Mouse (Mus musculus): Measurements from ENCODE around the gene Gja5. TPM values are rescaled to one million over a fixed set of nuclear protein-coding genes. Genes with fewer than 3 reads are reported as not detected.

The Gja5 gene
- under 1 TPM in 1 of 2 experiments, not detected in 1; 0.06 TPM for polyA plus RNA-seq (2012; fragmentation: generic; extraction: Trizol)

DNA sequence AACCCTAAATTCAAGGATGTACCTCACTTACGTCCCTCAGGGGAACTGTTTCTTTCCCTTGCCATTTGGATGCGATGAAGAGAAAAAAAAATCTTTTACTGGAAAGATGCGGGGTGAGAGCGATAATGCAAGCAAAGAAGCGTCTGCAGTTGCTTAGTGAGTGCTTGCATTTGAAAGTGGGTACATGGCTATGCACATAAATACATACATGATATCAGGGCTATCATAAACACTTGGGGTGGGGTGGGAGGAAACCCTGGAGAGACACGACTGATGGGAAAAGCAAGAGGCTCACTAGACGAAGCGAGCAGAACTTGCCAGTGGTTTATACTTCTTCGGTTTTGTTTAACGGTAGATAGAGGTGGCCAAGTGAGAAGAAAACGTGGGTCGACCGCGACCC lies at the start of gene Gja5:
Gene Gja5, plus strand, starts transcription at position 301 of the 400 bp plus-strand sequence.

GRCm38 (mm10) chr3:96904851-96905541 lies 503 bp downstream of the Gja5 start, which contains the start of gene Gpr89:
Gpr89 (minus strand) TSS chr3:96905346.

DNA sequence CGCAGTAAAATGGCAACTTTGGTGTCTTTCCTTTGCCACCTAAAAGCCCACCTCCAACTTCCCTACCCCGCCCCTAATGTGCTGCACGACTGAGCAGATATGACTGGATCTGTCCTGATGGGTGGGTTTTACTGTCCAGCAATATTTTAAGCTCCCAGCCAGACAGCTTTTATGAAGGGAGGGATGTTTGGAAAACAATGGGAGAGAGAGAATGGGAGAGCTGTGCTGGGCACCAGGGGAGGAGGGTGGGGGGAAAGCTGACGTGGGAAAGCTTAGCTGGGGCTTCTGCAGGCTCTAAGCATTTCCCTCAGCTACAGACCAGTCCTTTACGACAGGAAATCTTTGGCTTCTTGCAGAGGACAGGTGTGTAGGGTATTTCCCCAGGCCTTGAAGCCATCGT lies 21.4 kb downstream of the Gja5 start, which contains the start of gene Gja8:
Gene Gja8, minus strand, starts transcription at position 101 of the 400 bp plus-strand sequence.

Other genes with a start within 250 kb of the Gja5 start
- under 1 TPM; 0.02 to 0.08 TPM for gene Ankrd35, start 234.6 kb upstream of the Gja5 start, polyA plus RNA-seq (2012; fragmentation: generic; extraction: Trizol)
- 10 to 100 TPM; 13.6 to 29.1 TPM for gene Pias3, start 208.3 kb upstream of the Gja5 start, polyA plus RNA-seq (2012; fragmentation: generic; extraction: Trizol)
- 1 to 10 TPM; 2.5 to 3.8 TPM for gene Nudt17, start 196.1 kb upstream of the Gja5 start, polyA plus RNA-seq (2012; fragmentation: generic; extraction: Trizol)
- gene Polr3c, start 177.1 kb upstream of the Gja5 start, polyA plus RNA-seq (2012; fragmentation: generic; extraction: Trizol), result 10 to 100 TPM; 22.2 to 31.1 TPM
- gene Rnf115, start 177.0 kb upstream of the Gja5 start, polyA plus RNA-seq (2012; fragmentation: generic; extraction: Trizol), result 1 to 10 TPM; 1.4 to 8.0 TPM
- not detected for gene Pdzk1, start 75.4 kb upstream of the Gja5 start, polyA plus RNA-seq (2012; fragmentation: generic; extraction: Trizol)
- under 1 TPM in 1 of 2 experiments, not detected in 1; 0.08 TPM for gene Cd160, start 75.3 kb upstream of the Gja5 start, polyA plus RNA-seq (2012; fragmentation: generic; extraction: Trizol)
- gene Gpr89, start 653 bp downstream of the Gja5 start, polyA plus RNA-seq (2012; fragmentation: generic; extraction: Trizol), result 10 to 100 TPM in 1 of 2 experiments, 1 to 10 TPM in 1; 9.1 to 11.7 TPM
- gene Gja8, start 21.3 kb downstream of the Gja5 start, polyA plus RNA-seq (2012; fragmentation: generic; extraction: Trizol), result not detected

Measured in C3H10T1/2 (cell line).